Mouse (Mus musculus) MEL-GATA-1-ER (cell line): ENCODE measurements around the gene Trpm6.
A peak's percentile ranks its signal among the peaks of the same experiment; 100 is the strongest.
"Not testable (repeated sequence)": the region's sequence is repeated elsewhere in the genome, so short reads cannot be mapped to it uniquely, and the experiment has no call there.

Source experiments
- DNase-seq: peaks from one replicate; pipeline ENCODE4 v3.0.0-alpha.2; 2012; ENCODE audit warnings: low read depth; ENCODE audit errors: extremely low read depth

The Trpm6 gene

GRCm38 (mm10) chr19:18749598-18750339 lies at the start of gene Trpm6:
Gene Trpm6 (plus strand): TSS chr19:18749983.
- no peak for DNase-seq

GRCm38 (mm10) chr19:18708101-18708500 lies 41.7 kb upstream of the Trpm6 start:
- DNase-seq, result no peak

GRCm38 (mm10) chr19:18710903-18711302 lies 38.9 kb upstream of the Trpm6 start:
- no peak for DNase-seq

GRCm38 (mm10) chr19:18711589-18711988 lies 38.2 kb upstream of the Trpm6 start:
- peak; percentile 34 for DNase-seq

GRCm38 (mm10) chr19:18712153-18712865 lies 37.5 kb upstream of the Trpm6 start:
- peak; percentile 72 for DNase-seq

- DNase-seq, result peak; percentile 83
Observed at GRCm38 (mm10) chr19:18712866-18713300, 36.9 kb upstream of the Trpm6 start, which contains the start of gene D030056L22Rik. Gene D030056L22Rik (plus strand): TSS chr19:18713193.

GRCm38 (mm10) chr19:18713357-18713756 lies 36.4 kb upstream of the Trpm6 start:
- not testable (repeated sequence) for DNase-seq

- DNase-seq, result peak; percentile 66
Observed at GRCm38 (mm10) chr19:18716374-18716773, 33.4 kb upstream of the Trpm6 start.

GRCm38 (mm10) chr19:18720337-18720736 lies 29.4 kb upstream of the Trpm6 start:
- no peak for DNase-seq

GRCm38 (mm10) chr19:18725186-18725585 lies 24.6 kb upstream of the Trpm6 start:
- DNase-seq, result no peak

GRCm38 (mm10) chr19:18730255-18730654 lies 19.5 kb upstream of the Trpm6 start:
- no peak for DNase-seq

- no peak for DNase-seq
Observed at GRCm38 (mm10) chr19:18731077-18731476, 18.7 kb upstream of the Trpm6 start.

GRCm38 (mm10) chr19:18735901-18736300 lies 13.9 kb upstream of the Trpm6 start:
- DNase-seq, result peak; percentile 82

GRCm38 (mm10) chr19:18739146-18739545 lies 10.6 kb upstream of the Trpm6 start:
- DNase-seq, result no peak

GRCm38 (mm10) chr19:18743946-18744345 lies 5.8 kb upstream of the Trpm6 start:
- DNase-seq, result no peak

GRCm38 (mm10) chr19:18746576-18747340 lies 3.0 kb upstream of the Trpm6 start:
- no peak for DNase-seq

GRCm38 (mm10) chr19:18747379-18747778 lies 2.4 kb upstream of the Trpm6 start:
- no peak for DNase-seq

GRCm38 (mm10) chr19:18757191-18757590 lies 7.4 kb downstream of the Trpm6 start:
- no peak for DNase-seq

- DNase-seq, result no peak
Observed at GRCm38 (mm10) chr19:18757706-18758105, 7.9 kb downstream of the Trpm6 start.

- no peak for DNase-seq
Observed at GRCm38 (mm10) chr19:18758269-18758668, 8.5 kb downstream of the Trpm6 start.

- DNase-seq, result no peak
Observed at GRCm38 (mm10) chr19:18758916-18759315, 9.1 kb downstream of the Trpm6 start.

- DNase-seq, result no peak
Observed at GRCm38 (mm10) chr19:18766399-18766798, 16.6 kb downstream of the Trpm6 start.
